Mouse (Mus musculus): ENCODE measurements at regions not wholly inside any gene's neighbourhood (a gene's known extent, or its start where the extent isn't known, plus 50 kb on each side); places are given as distances from the start of the nearest gene placed in this dataset.

- no peak for TF ChIP-seq EP300 (IDR thresholded peaks at IDR 0.05; ENCODE audit: insufficient read depth, low read depth, low read length)
- TF ChIP-seq CTCF (IDR thresholded peaks at IDR 0.05): no peak
- no peak for TF ChIP-seq POLR2A (IDR thresholded peaks at IDR 0.05; ENCODE audit: insufficient read depth, low read depth, low read length)
Measured at GRCm38 (mm10) chr12:45563325-45564030, 489.0 kb upstream of the Stxbp6 start.

Measured in heart, adult 2 months (tissue).